ENCODE assay signal across 18 mouse cellular contexts in genomic region chr3:132748750-132749149, GRCm38 (mm10).
"Had no signal": no experiment of that assay in that cellular context is flagged by ENCODE, and none has a peak within 500 bp of the region (broad histone marks: within the 10 kb centered on the region; RNA-seq: fewer than 3 reads in every experiment).

No protein-coding gene starts in this region.

- DNase-seq: kidney, adult 8-10 months; kidney, postnatal 14 days; kidney, postnatal 4 days; liver, embryonic 13.5 days; lung, postnatal 10 days; retina, postnatal 1 day; right cerebral cortex, postnatal 25 days; spleen, adult 18-20 months; thymus, adult 2 months; thymus, postnatal 14 days; thymus, postnatal 4 days had no signal

- H3K36me3 ChIP-seq: liver, embryonic 13.5 days had no signal

- H3K9ac ChIP-seq: liver, embryonic 13.5 days; midbrain, embryonic 13.5 days; neural tube, embryonic 13.5 days had no signal

- H3K4me3 ChIP-seq: liver, embryonic 13.5 days; megakaryocyte, embryonic 14.5 days; midbrain, embryonic 10.5 days; midbrain, embryonic 13.5 days; myocyte; neural tube, embryonic 13.5 days had no signal

- ATAC-seq: intestine, postnatal 0 days; midbrain, embryonic 13.5 days; midbrain, embryonic 16.5 days had no signal

- H3K9me3 ChIP-seq: liver, embryonic 13.5 days; megakaryocyte, embryonic 14.5 days; midbrain, embryonic 10.5 days; midbrain, embryonic 13.5 days; neural tube, embryonic 13.5 days had no signal

- H3K27me3 ChIP-seq: liver, embryonic 13.5 days; megakaryocyte, embryonic 14.5 days; midbrain, embryonic 13.5 days; neural tube, embryonic 13.5 days had no signal

- H3K4me2 ChIP-seq: liver, embryonic 13.5 days; midbrain, embryonic 13.5 days; neural tube, embryonic 13.5 days had no signal

- H3K27ac ChIP-seq: liver, embryonic 13.5 days; midbrain, embryonic 13.5 days; neural tube, embryonic 13.5 days had no signal
